Mouse (Mus musculus) cerebellum, adult 11 months (tissue): ENCODE measurements around the gene B3galnt1.
"Not testable (repeated sequence)": the region's sequence is repeated elsewhere in the genome, so short reads cannot be mapped to it uniquely, and the experiment has no call there.

Experiments used
- DNase-seq: peaks from one replicate; pipeline ENCODE4 v3.0.0; 2022

The B3galnt1 gene

GRCm38 (mm10) chr3:69598261-69599165 is at the start of gene B3galnt1:
TSS of gene B3galnt1 (minus strand) at chr3:69598960.
- DNase-seq = peak; percentile 48

GRCm38 (mm10) chr3:69634521-69634920 is 35.8 kb upstream of the B3galnt1 start:
- no peak for DNase-seq

- no peak for DNase-seq
Observed at GRCm38 (mm10) chr3:69633706-69634420, 35.1 kb upstream of the B3galnt1 start.

- DNase-seq = no peak
Observed at GRCm38 (mm10) chr3:69626963-69627590, 28.3 kb upstream of the B3galnt1 start.

- no peak for DNase-seq
Observed at GRCm38 (mm10) chr3:69626213-69626962, 27.6 kb upstream of the B3galnt1 start.

- no peak for DNase-seq
Observed at GRCm38 (mm10) chr3:69624182-69624581, 25.4 kb upstream of the B3galnt1 start.

GRCm38 (mm10) chr3:69607909-69608308 is 9.1 kb upstream of the B3galnt1 start:
- DNase-seq = no peak

- no peak for DNase-seq
Observed at GRCm38 (mm10) chr3:69607468-69607867, 8.7 kb upstream of the B3galnt1 start.

- DNase-seq = no peak
Observed at GRCm38 (mm10) chr3:69606923-69607322, 8.2 kb upstream of the B3galnt1 start.

GRCm38 (mm10) chr3:69599166-69599500 is 373 bp upstream of the B3galnt1 start:
- DNase-seq = no peak

- DNase-seq = no peak
Observed at GRCm38 (mm10) chr3:69597816-69598215, 944 bp downstream of the B3galnt1 start.

GRCm38 (mm10) chr3:69597211-69597610 is 1.5 kb downstream of the B3galnt1 start:
- no peak for DNase-seq

- no peak for DNase-seq
Observed at GRCm38 (mm10) chr3:69596116-69596515, 2.6 kb downstream of the B3galnt1 start.

GRCm38 (mm10) chr3:69594071-69594470 is 4.7 kb downstream of the B3galnt1 start:
- DNase-seq = no peak

- no peak for DNase-seq
Observed at GRCm38 (mm10) chr3:69593426-69593825, 5.3 kb downstream of the B3galnt1 start.

GRCm38 (mm10) chr3:69588101-69588760 is 10.5 kb downstream of the B3galnt1 start:
- no peak for DNase-seq

GRCm38 (mm10) chr3:69583798-69584197 is 15.0 kb downstream of the B3galnt1 start:
- no peak for DNase-seq

GRCm38 (mm10) chr3:69578791-69579190 is 20.0 kb downstream of the B3galnt1 start:
- DNase-seq = no peak

GRCm38 (mm10) chr3:69576715-69577114 is 22.0 kb downstream of the B3galnt1 start:
- no peak for DNase-seq

GRCm38 (mm10) chr3:69575577-69575976 is 23.2 kb downstream of the B3galnt1 start:
- DNase-seq = no peak

GRCm38 (mm10) chr3:69572561-69572960 is 26.2 kb downstream of the B3galnt1 start:
- DNase-seq = no peak

GRCm38 (mm10) chr3:69565586-69565985 is 33.2 kb downstream of the B3galnt1 start:
- not testable (repeated sequence) for DNase-seq
